In the genomic region with DNA sequence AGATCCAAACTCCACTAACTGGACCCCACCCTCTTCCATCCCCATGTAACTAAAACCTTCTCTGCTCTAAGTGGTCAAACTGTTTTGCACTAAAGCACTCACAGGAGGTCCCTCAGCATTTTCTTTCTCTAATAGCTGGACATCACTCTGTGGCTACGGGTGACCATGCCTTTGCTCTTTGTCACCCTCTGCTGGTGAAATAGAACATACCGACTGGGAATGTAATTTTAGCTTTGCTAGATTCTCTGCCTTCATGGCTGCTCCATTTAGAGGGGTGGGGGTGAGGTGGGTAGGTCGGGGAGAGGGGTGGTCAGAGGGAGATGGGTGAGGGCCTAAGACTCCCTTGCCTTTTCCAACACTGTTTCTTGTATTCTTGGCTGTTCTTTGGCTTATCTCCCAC, we compare ENCODE assay signal across 9 mouse cellular contexts. TPM values are rescaled to one million over a fixed set of nuclear protein-coding genes. Genes with fewer than 3 reads are reported as not detected.
DNase-seq lines count a peak whose midpoint lies in the region; ATAC-seq and TF ChIP-seq lines count a peak whose summit lies in the region.
"Had no signal": no experiment of that assay in that cellular context is flagged by ENCODE, and none has a peak within 500 bp of the region (broad histone marks: within the 10 kb centered on the region; RNA-seq: fewer than 3 reads in every experiment).

No protein-coding gene starts in this region.

- no peak for TF ChIP-seq POLR2A in CH12.LX (IDR thresholded peaks at IDR 0.05; ENCODE audit: low read depth, low read length)

- 0 out of 2 replicates have a peak, but pooled peaks cover 1% of the 10 kb centered on the region for H3K4me1 ChIP-seq in intestine, postnatal 0 days (replicated peaks; ENCODE audit: control insufficient read depth, insufficient read depth, low read length)
- peaks cover 6% of the 10 kb centered on the region for H3K4me1 ChIP-seq in intestine, embryonic 15.5 days (replicated peaks)
- H3K4me1 ChIP-seq in CH12.LX (ENCODE audit: control insufficient read depth in 1 of 2, insufficient read depth in 2 of 2): peaks cover 3 to 9% of the 10 kb centered on the region in 2 experiments

- H3K9me3 ChIP-seq in intestine, postnatal 0 days (ENCODE audit: control insufficient read depth): no peaks in the 10 kb centered on the region
- no peaks in the 10 kb centered on the region for H3K9me3 ChIP-seq in intestine, embryonic 15.5 days
- H3K9me3 ChIP-seq in CH12.LX (replicated peaks; ENCODE audit: low read length): no peaks in the 10 kb centered on the region
- H3K9me3 ChIP-seq: lung, embryonic 15.5 days had no signal

- peak; percentile 95 for TF ChIP-seq CTCF in intestine, postnatal 0 days (IDR thresholded peaks at IDR 0.05; ENCODE audit: low read depth)
- TF ChIP-seq CTCF in CH12.LX (conservative IDR thresholded peaks at IDR 0.05 in 1 of 2, IDR thresholded peaks at IDR 0.05 in 1 of 2; ENCODE audit: low read depth in 2 of 2, low read length in 2 of 2): peak; percentile 73 to 83

- H3K27me3 ChIP-seq in intestine, postnatal 0 days (replicated peaks; ENCODE audit: control insufficient read depth, insufficient read depth, low read length): no peaks in the 10 kb centered on the region
- no peaks in the 10 kb centered on the region for H3K27me3 ChIP-seq in intestine, embryonic 15.5 days (replicated peaks)
- no peaks in the 10 kb centered on the region for H3K27me3 ChIP-seq in CH12.LX (replicated peaks)
- H3K27me3 ChIP-seq: lung, embryonic 15.5 days had no signal

- H3K79me2 ChIP-seq in CH12.LX (replicated peaks; ENCODE audit: control insufficient read depth, extremely low read depth, insufficient read depth, poor library complexity, severe bottlenecking): peaks cover 8% of the 10 kb centered on the region; the same call in 1 of the 2 replicates

- dilution Hi-C loops in CH12.LX (cut with MboI; ENCODE audit: extremely low pct_ligation_motif_present, extremely low pct_unique_long_range_greater_than_20kb, low sequenced_read_pairs): no loop called here

- WGBS in intestine, postnatal 0 days: 4% methylated on average over 3 of the region's 3 CpGs
- 0% methylated on average over 3 of the region's 3 CpGs for WGBS in intestine, embryonic 15.5 days

- TF ChIP-seq EP300 in CH12.LX (IDR thresholded peaks at IDR 0.05; ENCODE audit: low read length): no peak

- in situ Hi-C loops in CH12.LX (cut with MboI; ENCODE audit: low pct_ligation_motif_present, low pct_unique_long_range_greater_than_20kb, low sequenced_read_pairs): loop anchor here (10.0 kb wide), 1 partner anchor 83 kb away; a partner anchor contains a TSS

- no peak overlapping the region for H3K4me2 ChIP-seq in intestine, postnatal 0 days (replicated peaks; ENCODE audit: low read depth)
- H3K4me2 ChIP-seq in intestine, embryonic 15.5 days (replicated peaks): no peak overlapping the region
- H3K4me2 ChIP-seq in CH12.LX (ENCODE audit: insufficient read depth, low read depth, poor library complexity, severe bottlenecking): no peak overlapping the region
- H3K4me2 ChIP-seq: lung, embryonic 15.5 days had no signal

- H3K27ac ChIP-seq in intestine, postnatal 0 days (ENCODE audit: low read depth, low read length): no peak overlapping the region
- H3K27ac ChIP-seq in intestine, embryonic 15.5 days: no peak overlapping the region
- H3K27ac ChIP-seq in CH12.LX (ENCODE audit: insufficient read depth, low read depth): no peak overlapping the region
- H3K27ac ChIP-seq: lung, embryonic 15.5 days had no signal

- H3K9ac ChIP-seq in intestine, postnatal 0 days (ENCODE audit: low read depth, low read length): no peak overlapping the region
- no peak overlapping the region for H3K9ac ChIP-seq in intestine, embryonic 15.5 days
- H3K9ac ChIP-seq in CH12.LX (ENCODE audit: insufficient read depth, low read depth): no peak overlapping the region
- H3K9ac ChIP-seq: lung, embryonic 15.5 days had no signal

- peaks cover 29% of the 10 kb centered on the region for H3K36me3 ChIP-seq in intestine, postnatal 0 days (ENCODE audit: control insufficient read depth, insufficient read depth)
- H3K36me3 ChIP-seq in intestine, embryonic 15.5 days: peaks cover 16% of the 10 kb centered on the region; the same call in 1 of the 2 replicates
- H3K36me3 ChIP-seq in CH12.LX (replicated peaks in 1 of 2; ENCODE audit: control insufficient read depth in 1 of 2, insufficient read depth in 1 of 2, low read length in 1 of 2): peaks cover 15 to 33% of the 10 kb centered on the region in 2 experiments

- no peak for ATAC-seq in intestine, postnatal 0 days
- no peak for ATAC-seq in intestine, embryonic 15.5 days
- peak; percentile 37; the same call in 1 of the 2 replicates for ATAC-seq in erythroblast, adult 5-6 weeks (replicated peaks; ENCODE audit: low FRiP score, poor library complexity, severe bottlenecking)
- ATAC-seq in megakaryocyte progenitor cell, adult 5-6 weeks (replicated peaks; ENCODE audit: poor library complexity): peak; percentile 22

- peak; percentile 49 for TF ChIP-seq RAD21 in CH12.LX (IDR thresholded peaks at IDR 0.05; ENCODE audit: low read depth, low read length)

- peak; percentile 47 for DNase-seq in CH12.LX (ENCODE audit: extremely low read depth)
- peak; percentile 66 for DNase-seq in R1 (ENCODE audit: low read depth, low spot score)
- no peak for DNase-seq in ovary, adult 18-20 months (ENCODE audit: low spot score)
- DNase-seq in layer of hippocampus, adult 9-10 months (ENCODE audit: low spot score): no peak

- no peak overlapping the region for H3K4me3 ChIP-seq in intestine, postnatal 0 days (ENCODE audit: low read depth, low read length)
- no peak overlapping the region for H3K4me3 ChIP-seq in intestine, embryonic 15.5 days (replicated peaks)
- H3K4me3 ChIP-seq in CH12.LX (replicated peaks in 1 of 3; ENCODE audit: low read depth in 2 of 3, low read length in 2 of 3, poor library complexity in 1 of 3): no peak overlapping the region
- H3K4me3 ChIP-seq: lung, embryonic 15.5 days had no signal

TF ChIP-seq in CH12.LX, 34 proteins besides CTCF, POLR2A, EP300 and RAD21:
- 0 out of 2 replicates have a peak, but pooled peaks have one; percentile 33 for TF ChIP-seq MAX (IDR thresholded peaks at IDR 0.05; ENCODE audit: low read length)
- TF ChIP-seq ZMIZ1 (IDR thresholded peaks at IDR 0.05; ENCODE audit: low read depth, low read length): no peak
- no peak for TF ChIP-seq MXI1 (IDR thresholded peaks at IDR 0.05; ENCODE audit: low read depth, low read length)
- TF ChIP-seq MAZ (IDR thresholded peaks at IDR 0.05; ENCODE audit: low read depth, low read length): no peak
- TF ChIP-seq BHLHE40 (IDR thresholded peaks at IDR 0.05; ENCODE audit: low read depth, low read length): no peak
- 0 out of 2 replicates have a peak, but pooled peaks have one; percentile 35 for TF ChIP-seq MYC (IDR thresholded peaks at IDR 0.05; ENCODE audit: low read depth, low read length)
- no peak for TF ChIP-seq ETS1 (conservative IDR thresholded peaks at IDR 0.05; ENCODE audit: low read depth, low read length)
- no peak for TF ChIP-seq KAT2A (IDR thresholded peaks at IDR 0.05; ENCODE audit: insufficient replicate concordance, low read length)
- peak; percentile 29; the same call in 1 of the 2 replicates for TF ChIP-seq IRF4 (IDR thresholded peaks at IDR 0.05; ENCODE audit: low read depth, low read length)
- peak; percentile 75 for TF ChIP-seq SMC3 (IDR thresholded peaks at IDR 0.05; ENCODE audit: low read depth, low read length)

RNA-seq across cellular contexts. Expression of a gene that starts 3.6 kb away (rescaled TPM):
- 87.8 and 98.2 TPM in 2 replicates for polyA plus RNA-seq in intestine, postnatal 0 days (2015; fragmentation: Nextera tagmentation; extraction: Ambion mirVana)
- 77.5 and 77.7 TPM in 2 replicates for polyA plus RNA-seq in intestine, embryonic 15.5 days (2015; fragmentation: Nextera tagmentation; extraction: Ambion mirVana)
- total RNA-seq in CH12.LX (2012; rRNA removed): 30.1 and 31.9 TPM in 2 replicates
- total RNA-seq in CH12.LX (2014; rRNA removed): 39.2 and 39.5 TPM in 2 replicates
- polyA plus RNA-seq in CH12.LX (2012; ENCODE audit: insufficient read length, low read depth): 38.0 and 38.5 TPM in 2 replicates
- total RNA-seq in erythroblast, adult 5-6 weeks (2015; ENCODE audit: low replicate concordance): 9.6 and 23.0 TPM in 2 replicates
- total RNA-seq in erythroblast, adult 5-6 weeks (2017; ENCODE audit: low replicate concordance): 17.0 and 24.4 TPM in 2 replicates
- total RNA-seq in megakaryocyte progenitor cell, adult 5-6 weeks (2015): 29.1 and 31.1 TPM in 2 replicates
- total RNA-seq in megakaryocyte progenitor cell, adult 5-6 weeks (2017): 43.1 and 46.2 TPM in 2 replicates

RNA-seq across cellular contexts. Expression of a gene that starts 38.7 kb away (rescaled TPM):
- 39.3 and 40.0 TPM in 2 replicates for polyA plus RNA-seq in intestine, postnatal 0 days (2015; fragmentation: Nextera tagmentation; extraction: Ambion mirVana)
- polyA plus RNA-seq in intestine, embryonic 15.5 days (2015; fragmentation: Nextera tagmentation; extraction: Ambion mirVana): 49.9 and 54.7 TPM in 2 replicates
- 36.3 and 43.6 TPM in 2 replicates for total RNA-seq in CH12.LX (2012; rRNA removed)
- 57.0 and 63.5 TPM in 2 replicates for total RNA-seq in CH12.LX (2014; rRNA removed)
- 38.1 and 39.0 TPM in 2 replicates for polyA plus RNA-seq in CH12.LX (2012; ENCODE audit: insufficient read length, low read depth)
- total RNA-seq in erythroblast, adult 5-6 weeks (2015; ENCODE audit: low replicate concordance): 13.3 and 14.6 TPM in 2 replicates
- total RNA-seq in erythroblast, adult 5-6 weeks (2017; ENCODE audit: low replicate concordance): 19.1 and 19.7 TPM in 2 replicates
- 28.5 and 29.1 TPM in 2 replicates for total RNA-seq in megakaryocyte progenitor cell, adult 5-6 weeks (2015)
- total RNA-seq in megakaryocyte progenitor cell, adult 5-6 weeks (2017): 47.4 and 50.9 TPM in 2 replicates

RNA-seq across cellular contexts. Expression of a gene that starts 54.3 kb away (rescaled TPM):
- polyA plus RNA-seq in intestine, postnatal 0 days (2015; fragmentation: Nextera tagmentation; extraction: Ambion mirVana): 34.8 and 35.7 TPM in 2 replicates
- 89.8 and 100 TPM in 2 replicates for polyA plus RNA-seq in intestine, embryonic 15.5 days (2015; fragmentation: Nextera tagmentation; extraction: Ambion mirVana)
- total RNA-seq in CH12.LX (2012; rRNA removed) (73.1 and 80.8 TPM in 2 replicates), CH12.LX (2014; rRNA removed) (37.6 and 46.0 TPM in 2 replicates)
- polyA plus RNA-seq in CH12.LX (2012; ENCODE audit: insufficient read length, low read depth): 38.2 and 45.5 TPM in 2 replicates
- total RNA-seq in erythroblast, adult 5-6 weeks (2015; ENCODE audit: low replicate concordance): 62.7 and 84.2 TPM in 2 replicates
- 59.2 and 111 TPM in 2 replicates for total RNA-seq in erythroblast, adult 5-6 weeks (2017; ENCODE audit: low replicate concordance)
- total RNA-seq in megakaryocyte progenitor cell, adult 5-6 weeks (2015): 499 and 542 TPM in 2 replicates
- 712 and 803 TPM in 2 replicates for total RNA-seq in megakaryocyte progenitor cell, adult 5-6 weeks (2017)

Comparison
In these comparisons a context has a peak if more than half of its experiments do, and no peak if none do; other contexts are left out.
1. ATAC-seq: peak in erythroblast, adult 5-6 weeks (single experiment) and megakaryocyte progenitor cell, adult 5-6 weeks (single experiment); none in intestine, postnatal 0 days (single experiment) and intestine, embryonic 15.5 days (single experiment).
2. DNase-seq: peak in CH12.LX (single experiment) and R1 (single experiment); none in ovary, adult 18-20 months (single experiment) and layer of hippocampus, adult 9-10 months (single experiment).
3. RNA of a gene that starts 54.3 kb away (total RNA-seq): 499 to 803 TPM in megakaryocyte progenitor cell, adult 5-6 weeks; 59.2 to 111 TPM in erythroblast, adult 5-6 weeks and 37.6 to 80.8 TPM in CH12.LX; every median in the first group is over 4 times any median in the second.